Mouse (Mus musculus): ENCODE data around the gene Zcchc3.

DNA sequence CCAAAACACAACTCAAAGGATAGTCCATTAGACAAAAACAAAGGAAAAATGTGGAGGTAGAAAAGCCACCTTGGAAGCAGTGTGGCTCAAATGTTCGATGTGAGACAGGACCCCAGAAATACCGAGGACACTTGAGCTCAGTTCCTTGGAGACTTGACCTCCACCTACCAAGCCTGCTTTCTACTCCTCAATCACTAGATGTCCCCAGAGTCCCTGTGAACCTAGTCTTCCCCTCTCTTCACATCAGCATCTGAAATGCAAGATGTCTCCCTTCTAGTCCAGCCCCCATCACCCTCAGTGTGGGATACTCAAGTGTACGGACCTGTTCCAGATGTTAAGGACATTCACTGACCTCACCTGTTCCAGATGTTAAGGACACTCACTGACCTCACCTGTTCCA, 22.0 kb downstream of the Zcchc3 start:
- no peak for TF ChIP-seq POLR2A (IDR thresholded peaks at IDR 0.05; ENCODE audit: insufficient read depth, low read depth, low read length)
- no peak for TF ChIP-seq CTCF (IDR thresholded peaks at IDR 0.05; ENCODE audit: insufficient read depth, low read depth, low read length)

Measured in olfactory bulb, adult 2 months (tissue).